Mouse (Mus musculus) A20 (cell line): ENCODE measurements around the gene Olfr401.
"Not testable (repeated sequence)": the region's sequence is repeated elsewhere in the genome, so short reads cannot be mapped to it uniquely, and the experiment has no call there.

ENCODE experiments used
- DNase-seq: peaks from one replicate; pipeline ENCODE4 v3.0.0-alpha.2; 2011; ENCODE audit warnings: low read depth, low spot score

Olfr401 gene

DNA sequence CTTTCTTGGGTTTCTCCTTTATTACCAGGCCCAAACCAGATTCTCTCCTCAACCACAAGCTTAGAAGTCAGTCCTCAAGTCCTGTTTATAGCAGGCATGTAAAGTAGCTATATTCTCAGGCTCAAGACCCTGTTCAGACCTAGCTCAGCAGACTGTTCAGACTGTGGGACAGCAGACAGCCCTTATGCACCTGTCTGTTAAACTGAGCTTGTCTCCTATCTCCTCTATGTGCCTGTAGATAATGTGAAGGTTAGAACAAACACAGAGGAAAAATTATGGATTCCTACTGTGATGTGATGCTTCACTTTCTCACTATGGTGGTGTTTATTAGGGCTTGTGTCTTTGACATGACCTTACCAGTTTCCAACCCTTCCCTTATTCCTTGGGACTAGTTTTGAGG, at the start of gene Olfr401:
TSS of gene Olfr401 (plus strand) at position 301 of the 400 bp plus-strand sequence.
- DNase-seq = no peak

- no peak for DNase-seq
These were observed 43.9 kb upstream of the Olfr401 start, which contains the start of gene Zfp616 for GRCm38 (mm10) chr11:74069655-74070054. Zfp616 (plus strand) TSS chr11:74069955.

GRCm38 (mm10) chr11:74100724-74101123, 12.8 kb upstream of the Olfr401 start:
- DNase-seq = peak; percentile 72

DNA sequence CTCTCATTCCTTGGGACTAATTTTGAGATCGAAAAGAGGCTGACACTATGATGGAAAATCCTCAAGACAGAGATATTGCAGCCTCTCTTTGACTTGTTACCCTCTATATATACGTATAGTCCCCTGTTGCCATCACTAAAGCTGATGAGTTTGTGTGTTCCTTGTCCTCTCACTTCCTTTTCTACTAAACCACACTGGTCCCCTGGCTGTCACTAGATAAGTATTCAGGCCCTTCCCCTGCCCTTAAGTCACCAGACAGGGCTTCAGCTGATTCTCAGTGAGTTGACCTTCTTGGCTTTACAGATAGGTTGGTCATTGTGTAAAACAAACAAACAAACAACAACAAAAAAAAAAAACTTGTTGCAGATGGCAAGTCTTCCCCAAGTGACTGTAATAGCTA, 12.0 kb upstream of the Olfr401 start:
- peak; percentile 52 for DNase-seq

DNA sequence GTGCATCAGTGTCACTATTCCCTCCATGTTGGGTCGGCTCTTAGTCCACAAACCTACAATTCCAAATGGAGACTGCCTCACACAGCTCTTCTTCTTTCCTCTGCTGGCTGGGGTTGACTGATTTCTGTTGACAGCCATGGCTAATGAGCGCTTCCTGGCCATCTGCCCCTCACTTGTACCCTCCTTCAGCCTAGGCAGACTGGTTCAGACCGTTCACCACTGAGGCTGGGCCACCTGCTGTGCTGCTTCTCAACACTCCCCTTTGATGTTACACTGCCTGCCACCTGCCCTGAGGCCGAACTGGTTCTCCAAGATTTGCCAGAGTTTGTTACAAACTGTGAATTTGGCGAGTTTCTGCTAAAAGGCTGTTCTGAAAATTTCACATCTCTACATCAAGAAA, 8.4 kb upstream of the Olfr401 start:
- no peak for DNase-seq

- not testable (repeated sequence) for DNase-seq
These were observed 26.5 kb downstream of the Olfr401 start for GRCm38 (mm10) chr11:74140001-74140400.

DNA sequence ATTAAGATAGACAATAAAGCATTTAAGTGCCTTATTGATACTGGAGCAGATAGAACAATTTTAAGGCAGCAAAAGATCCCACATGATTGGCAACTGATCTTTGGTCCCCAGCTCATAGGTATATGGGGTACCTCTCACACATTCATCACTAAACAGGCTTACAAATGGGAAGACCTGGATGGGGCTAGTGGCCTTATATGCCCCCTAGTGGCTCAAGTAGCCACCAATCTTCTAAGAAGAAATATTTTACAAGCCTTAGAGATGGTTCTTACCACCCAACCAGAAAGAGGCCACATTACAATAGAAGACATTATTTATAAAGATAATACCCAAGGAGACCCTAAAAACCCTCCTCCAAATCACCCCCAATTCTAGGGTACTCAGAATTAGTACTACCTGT, 32.4 kb downstream of the Olfr401 start:
- no peak for DNase-seq

GRCm38 (mm10) chr11:74153229-74153628, 39.7 kb downstream of the Olfr401 start, which contains the start of gene Olfr402:
Olfr402 (plus strand) TSS chr11:74153529.
- no peak for DNase-seq

DNA sequence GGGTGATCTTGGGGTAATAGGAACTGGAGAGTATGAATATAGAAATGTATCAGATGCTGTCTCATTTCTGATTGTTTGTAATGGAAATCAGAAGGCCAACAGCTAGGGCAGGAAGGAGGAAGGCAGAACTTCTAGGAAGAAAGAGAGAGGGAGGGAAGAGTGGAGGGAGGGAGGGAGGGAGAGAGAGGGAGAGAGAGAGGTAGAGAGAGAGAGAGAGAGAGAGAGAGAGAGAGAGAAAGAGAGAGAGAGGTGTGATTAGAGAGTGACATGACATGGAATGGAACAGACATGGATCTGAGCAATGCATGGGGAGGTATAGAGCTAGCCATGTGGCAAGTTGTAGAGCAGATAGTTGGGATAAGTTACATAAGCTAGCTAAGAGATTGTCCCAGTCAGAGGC, 55.3 kb downstream of the Olfr401 start:
- DNase-seq = no peak
